Mouse (Mus musculus): ENCODE measurements around the gene Tpm4. TPM values are rescaled to one million over a fixed set of nuclear protein-coding genes. Genes with fewer than 3 reads are reported as not detected.
"Not testable (repeated sequence)": the region's sequence is repeated elsewhere in the genome, so short reads cannot be mapped to it uniquely, and the experiment has no call there.

Tpm4 gene
- polyA plus RNA-seq, 1 experiment from 2014 or later = 86.6 TPM

- no peak overlapping the region for H3K4me3 ChIP-seq (ENCODE audit: low read depth, low read length)
- TF ChIP-seq CTCF (IDR thresholded peaks at IDR 0.05; ENCODE audit: low read depth) (no peak), EP300 (IDR thresholded peaks at IDR 0.05; ENCODE audit: low read depth) (no peak)
- no peaks in the 10 kb centered on the region for H3K36me3 ChIP-seq (replicated peaks; ENCODE audit: insufficient read depth, low read length)
- H3K27me3 ChIP-seq (ENCODE audit: insufficient read depth, low read length) = no peaks in the 10 kb centered on the region
- H3K4me2 ChIP-seq (ENCODE audit: low read depth, low read length) = no peak overlapping the region
- ATAC-seq (no peak), DNase-seq (no peak)
- no peaks in the 10 kb centered on the region for H3K4me1 ChIP-seq (ENCODE audit: insufficient read depth)
- no peak overlapping the region for H3K27ac ChIP-seq (ENCODE audit: low read depth)
- no peaks in the 10 kb centered on the region for H3K9me3 ChIP-seq (ENCODE audit: low read length)
- H3K9ac ChIP-seq (replicated peaks) = no peak overlapping the region
- WGBS (ENCODE audit: insufficient replicate concordance) = 62% methylated on average over 6 of the region's 6 CpGs
These were observed 23.9 kb upstream of the Tpm4 start for GRCm38 (mm10) chr8:72110876-72111275.

DNA sequence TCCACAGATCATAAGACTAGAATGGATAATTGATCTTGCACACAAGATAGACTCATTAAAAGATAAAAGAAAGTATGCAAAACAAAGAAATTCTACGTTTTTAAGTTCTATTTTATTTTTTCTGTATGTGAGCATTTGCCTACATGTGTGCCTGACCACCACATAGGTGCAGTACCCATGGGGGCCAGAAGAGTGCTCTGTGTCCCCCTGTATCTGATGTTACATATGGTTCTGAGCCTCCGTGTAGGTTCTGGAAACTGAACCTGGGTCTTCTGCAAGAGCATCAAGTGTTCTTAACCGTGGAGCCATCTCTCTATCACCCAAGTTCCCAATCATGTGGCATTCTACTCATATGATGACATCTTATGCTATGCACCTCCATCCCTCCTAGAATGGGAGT is 22.3 kb upstream of the Tpm4 start:
- Histone ChIP-seq H3K9ac (replicated peaks) (no peak overlapping the region), H3K27me3 (ENCODE audit: insufficient read depth, low read length) (no peaks in the 10 kb centered on the region), H3K4me1 (ENCODE audit: insufficient read depth) (no peaks in the 10 kb centered on the region), H3K36me3 (replicated peaks; ENCODE audit: insufficient read depth, low read length) (no peaks in the 10 kb centered on the region), H3K9me3 (ENCODE audit: low read length) (no peaks in the 10 kb centered on the region), H3K4me2 (ENCODE audit: low read depth, low read length) (no peak overlapping the region), H3K4me3 (ENCODE audit: low read depth, low read length) (no peak overlapping the region), H3K27ac (ENCODE audit: low read depth) (no peak overlapping the region)
- DNase-seq = no peak
- WGBS (ENCODE audit: insufficient replicate concordance) = 60% methylated on average over 3 of the region's 3 CpGs
- ATAC-seq = no peak
- peak; percentile 41 for TF ChIP-seq CTCF (IDR thresholded peaks at IDR 0.05; ENCODE audit: low read depth)
- no peak for TF ChIP-seq EP300 (IDR thresholded peaks at IDR 0.05; ENCODE audit: low read depth)

- Histone ChIP-seq H3K9ac (replicated peaks) (no peak overlapping the region), H3K27me3 (ENCODE audit: insufficient read depth, low read length) (no peaks in the 10 kb centered on the region), H3K4me3 (ENCODE audit: low read depth, low read length) (no peak overlapping the region), H3K4me2 (ENCODE audit: low read depth, low read length) (no peak overlapping the region), H3K36me3 (replicated peaks; ENCODE audit: insufficient read depth, low read length) (no peaks in the 10 kb centered on the region), H3K4me1 (ENCODE audit: insufficient read depth) (no peaks in the 10 kb centered on the region), H3K9me3 (ENCODE audit: low read length) (no peaks in the 10 kb centered on the region), H3K27ac (ENCODE audit: low read depth) (no peak overlapping the region)
- DNase-seq (no peak), ATAC-seq (no peak)
- TF ChIP-seq CTCF (IDR thresholded peaks at IDR 0.05; ENCODE audit: low read depth) (no peak), EP300 (IDR thresholded peaks at IDR 0.05; ENCODE audit: low read depth) (no peak)
- 78% methylated on average over 2 of the region's 2 CpGs for WGBS (ENCODE audit: insufficient replicate concordance)
These were observed 19.6 kb upstream of the Tpm4 start for GRCm38 (mm10) chr8:72115202-72115601.

DNA sequence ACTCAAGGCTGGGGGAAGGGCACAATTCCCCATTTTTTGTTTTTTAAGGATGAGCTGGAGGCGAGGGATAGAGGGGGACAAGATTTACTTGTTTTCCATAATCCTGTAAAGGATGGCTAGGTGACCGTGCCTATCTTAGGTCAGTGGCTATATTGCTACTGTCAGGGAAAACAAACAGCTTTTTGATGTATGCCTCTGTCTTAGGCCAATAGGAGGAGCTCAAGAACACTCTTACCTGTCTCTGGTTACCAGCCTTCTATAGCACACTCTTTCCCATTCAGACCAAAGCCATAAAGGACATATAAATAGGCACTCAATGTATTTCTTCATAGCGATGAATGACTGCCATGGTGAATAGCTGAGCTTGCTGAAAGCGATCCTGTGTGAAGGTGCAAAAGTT is 16.2 kb upstream of the Tpm4 start:
- TF ChIP-seq CTCF (IDR thresholded peaks at IDR 0.05; ENCODE audit: low read depth) = peak; percentile 38
- no peak for TF ChIP-seq EP300 (IDR thresholded peaks at IDR 0.05; ENCODE audit: low read depth)
- no peaks in the 10 kb centered on the region for H3K36me3 ChIP-seq (replicated peaks; ENCODE audit: insufficient read depth, low read length)
- ATAC-seq = no peak
- H3K9me3 ChIP-seq (ENCODE audit: low read length) = no peaks in the 10 kb centered on the region
- WGBS (ENCODE audit: insufficient replicate concordance) = 43% methylated on average over 4 of the region's 4 CpGs
- H3K9ac ChIP-seq (replicated peaks) = no peak overlapping the region
- no peak for DNase-seq
- no peak overlapping the region for H3K4me3 ChIP-seq (ENCODE audit: low read depth, low read length)
- no peaks in the 10 kb centered on the region for H3K27me3 ChIP-seq (ENCODE audit: insufficient read depth, low read length)
- no peaks in the 10 kb centered on the region for H3K4me1 ChIP-seq (ENCODE audit: insufficient read depth)
- H3K4me2 ChIP-seq (ENCODE audit: low read depth, low read length) = no peak overlapping the region
- H3K27ac ChIP-seq (ENCODE audit: low read depth) = no peak overlapping the region

GRCm38 (mm10) chr8:72121486-72121885 is 13.3 kb upstream of the Tpm4 start:
- WGBS (ENCODE audit: insufficient replicate concordance) = 53% methylated on average over 3 of the region's 3 CpGs
- H3K4me3 ChIP-seq (ENCODE audit: low read depth, low read length); DNase-seq; H3K9ac ChIP-seq (replicated peaks); H3K27me3 ChIP-seq (ENCODE audit: insufficient read depth, low read length); H3K4me1 ChIP-seq (ENCODE audit: insufficient read depth); H3K4me2 ChIP-seq (ENCODE audit: low read depth, low read length); H3K36me3 ChIP-seq (replicated peaks; ENCODE audit: insufficient read depth, low read length); H3K9me3 ChIP-seq (ENCODE audit: low read length); H3K27ac ChIP-seq (ENCODE audit: low read depth); ATAC-seq: not testable (repeated sequence)

DNA sequence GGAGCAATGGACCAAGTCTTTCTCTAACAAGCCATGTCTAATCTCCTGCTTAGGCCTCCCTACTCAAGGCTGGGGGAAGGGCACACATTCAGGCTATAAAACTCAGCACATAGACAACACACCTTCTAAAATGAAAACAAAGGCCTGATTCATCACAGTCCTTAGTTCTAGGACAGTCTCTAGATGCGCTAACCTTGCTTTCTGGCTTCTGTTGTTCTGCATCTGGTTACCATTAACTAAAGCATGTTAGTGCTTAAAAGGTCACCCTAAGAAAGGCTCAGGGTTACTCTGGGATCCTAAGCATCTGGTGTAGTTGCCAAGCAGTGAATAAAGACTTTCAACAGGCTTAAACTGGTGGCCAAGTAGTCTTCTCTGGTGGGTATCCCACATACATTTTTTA is 12.8 kb upstream of the Tpm4 start:
- H3K27me3 ChIP-seq (ENCODE audit: insufficient read depth, low read length) = no peaks in the 10 kb centered on the region
- ATAC-seq (no peak), DNase-seq (no peak)
- H3K4me1 ChIP-seq (ENCODE audit: insufficient read depth) = no peaks in the 10 kb centered on the region
- no peak overlapping the region for H3K4me3 ChIP-seq (ENCODE audit: low read depth, low read length)
- H3K9me3 ChIP-seq (ENCODE audit: low read length) = no peaks in the 10 kb centered on the region
- no peaks in the 10 kb centered on the region for H3K36me3 ChIP-seq (replicated peaks; ENCODE audit: insufficient read depth, low read length)
- no peak overlapping the region for H3K4me2 ChIP-seq (ENCODE audit: low read depth, low read length)
- H3K27ac ChIP-seq (ENCODE audit: low read depth) = no peak overlapping the region
- H3K9ac ChIP-seq (replicated peaks) = no peak overlapping the region
- 86% methylated on average over 1 of the region's 1 CpGs for WGBS (ENCODE audit: insufficient replicate concordance)
- TF ChIP-seq EP300 (IDR thresholded peaks at IDR 0.05; ENCODE audit: low read depth) = no peak
- no peak for TF ChIP-seq CTCF (IDR thresholded peaks at IDR 0.05; ENCODE audit: low read depth)

- no peak for ATAC-seq
- peaks cover 3% of the 10 kb centered on the region for H3K4me1 ChIP-seq (ENCODE audit: insufficient read depth)
These were observed 6.9 kb upstream of the Tpm4 start for GRCm38 (mm10) chr8:72127834-72128233.

More at GRCm38 (mm10) chr8:72127834-72128233, 6.9 kb upstream of the Tpm4 start:
- WGBS (ENCODE audit: insufficient replicate concordance) = 64% methylated on average over 1 of the region's 1 CpGs
- H3K27ac ChIP-seq (ENCODE audit: low read depth) = no peak overlapping the region
- H3K4me2 ChIP-seq (ENCODE audit: low read depth, low read length) = no peak overlapping the region
- no peak for DNase-seq
- no peaks in the 10 kb centered on the region for H3K9me3 ChIP-seq (ENCODE audit: low read length)
- no peaks in the 10 kb centered on the region for H3K27me3 ChIP-seq (ENCODE audit: insufficient read depth, low read length)
- H3K36me3 ChIP-seq (replicated peaks; ENCODE audit: insufficient read depth, low read length) = no peaks in the 10 kb centered on the region
- no peak overlapping the region for H3K9ac ChIP-seq (replicated peaks)
- no peak overlapping the region for H3K4me3 ChIP-seq (ENCODE audit: low read depth, low read length)
- TF ChIP-seq CTCF (IDR thresholded peaks at IDR 0.05; ENCODE audit: low read depth) (no peak), EP300 (IDR thresholded peaks at IDR 0.05; ENCODE audit: low read depth) (no peak)

Data from liver, postnatal 0 days (tissue).